ENCODE assay signal across 10 mouse cellular contexts in the genomic region with DNA sequence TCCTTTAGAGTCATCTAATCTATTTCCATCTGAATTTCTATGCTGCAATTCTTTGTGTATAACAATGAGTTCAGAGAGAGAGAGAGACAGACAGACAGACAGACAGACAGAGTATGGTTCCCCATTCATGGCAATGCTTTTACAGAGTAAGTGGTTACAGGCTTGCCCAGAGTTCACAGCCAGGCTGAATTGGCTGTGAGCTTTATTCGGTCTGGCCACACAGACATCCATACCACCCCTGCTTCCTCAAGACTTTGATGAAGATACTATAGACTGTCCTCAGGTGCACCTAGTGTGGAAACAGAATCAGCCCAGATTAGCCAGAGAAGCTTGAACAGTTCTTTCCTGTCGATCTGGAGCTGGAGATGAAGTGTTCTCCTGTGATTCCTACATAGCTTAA. TPM values are rescaled to one million over a fixed set of nuclear protein-coding genes. Genes with fewer than 3 reads are reported as not detected.
DNase-seq lines count a peak whose midpoint lies in the region; ATAC-seq and TF ChIP-seq lines count a peak whose summit lies in the region.
"Had no signal": no experiment of that assay in that cellular context is flagged by ENCODE, and none has a peak within 500 bp of the region (broad histone marks: within the 10 kb centered on the region; RNA-seq: fewer than 3 reads in every experiment).

No protein-coding gene starts in this region.

- H3K27me3 ChIP-seq in lung, postnatal 0 days (replicated peaks; ENCODE audit: insufficient read depth, low read length): no peaks in the 10 kb centered on the region
- no peaks in the 10 kb centered on the region for H3K27me3 ChIP-seq in liver, embryonic 13.5 days

- H3K4me2 ChIP-seq in lung, postnatal 0 days (replicated peaks; ENCODE audit: low read depth, low read length): peak overlapping the region; percentile 72
- peak overlapping the region; percentile 59 for H3K4me2 ChIP-seq in liver, embryonic 13.5 days

- TF ChIP-seq EP300 in lung, postnatal 0 days (IDR thresholded peaks at IDR 0.05): no peak

- TF ChIP-seq CTCF in lung, postnatal 0 days (IDR thresholded peaks at IDR 0.05): no peak

- ATAC-seq in cerebellum, adult (ENCODE audit: insufficient number of reproducible peaks, low FRiP score, low TSS enrichment): 0 out of 2 replicates have a peak, but pooled peaks have one; percentile 2
- ATAC-seq in lung, postnatal 0 days: no peak
- ATAC-seq in liver, embryonic 13.5 days (ENCODE audit: low read depth): no peak

- H3K36me3 ChIP-seq in lung, postnatal 0 days (ENCODE audit: insufficient read depth, low read length): no peaks in the 10 kb centered on the region
- no peaks in the 10 kb centered on the region for H3K36me3 ChIP-seq in liver, embryonic 13.5 days

- H3K4me3 ChIP-seq in lung, postnatal 0 days (ENCODE audit: low read depth, low read length): no peak overlapping the region
- peak overlapping the region; percentile 44; the same call in 1 of the 2 replicates for H3K4me3 ChIP-seq in liver, embryonic 13.5 days (replicated peaks)

- DNase-seq in cerebellum, adult 9-11 months: no peak
- no peak for DNase-seq in lung, postnatal 0 days (ENCODE audit: low spot score)
- DNase-seq in lung, adult 18-20 months: no peak
- no peak for DNase-seq in liver, embryonic 13.5 days
- no peak for DNase-seq in urinary bladder, postnatal 25 days (ENCODE audit: low spot score)
- no peak for DNase-seq in urinary bladder, postnatal 36 days (ENCODE audit: low spot score in 2 of 2)
- DNase-seq in layer of hippocampus, postnatal 25 days (ENCODE audit: extremely low spot score in 1 of 2, low spot score in 1 of 2): no peak
- DNase-seq: thymus, postnatal 36 days had no signal

- no peaks in the 10 kb centered on the region for H3K9me3 ChIP-seq in lung, postnatal 0 days (ENCODE audit: low read length)
- H3K9me3 ChIP-seq in liver, embryonic 13.5 days (replicated peaks): no peaks in the 10 kb centered on the region

- no peaks in the 10 kb centered on the region for H3K4me1 ChIP-seq in lung, postnatal 0 days (ENCODE audit: insufficient read depth, low read depth, low read length)
- H3K4me1 ChIP-seq in liver, embryonic 13.5 days (replicated peaks): no peaks in the 10 kb centered on the region; the same call in 1 of the 2 replicates

- no peak overlapping the region; the same call in 1 of the 2 replicates for H3K27ac ChIP-seq in lung, postnatal 0 days (ENCODE audit: low read length)
- H3K27ac ChIP-seq in liver, embryonic 13.5 days: no peak overlapping the region

- WGBS in lung, postnatal 0 days: 72% methylated on average over 2 of the region's 2 CpGs
- 66% methylated on average over 2 of the region's 2 CpGs for WGBS in liver, embryonic 13.5 days (ENCODE audit: insufficient replicate concordance)

- peak overlapping the region; percentile 57; the same call in 1 of the 2 replicates for H3K9ac ChIP-seq in lung, postnatal 0 days (replicated peaks; ENCODE audit: low read depth)
- no peak overlapping the region for H3K9ac ChIP-seq in liver, embryonic 13.5 days

RNA-seq across cellular contexts. Expression of a gene that starts 10.9 kb away (rescaled TPM):
- polyA plus RNA-seq in lung, postnatal 0 days (2015; fragmentation: Nextera tagmentation; extraction: Ambion mirVana): 7.7 and 8.7 TPM in 2 replicates
- 1.6 TPM in 2 replicates for polyA plus RNA-seq in liver, embryonic 13.5 days (2015; fragmentation: Nextera tagmentation; extraction: Ambion mirVana)
- total RNA-seq in layer of hippocampus, postnatal 25 days (2021): 10 to 100 TPM; 15.2 to 18.8 TPM
- total RNA-seq: monocyte, adult 5-6 weeks had no signal
